Mouse (Mus musculus) small intestine, adult 2 months (tissue): ENCODE results near the gene Fzd2.

Experiments
- CTCF ChIP-seq: fragments of 200-500 bp; IDR thresholded peaks from 2 replicates; pipeline ENCODE4 v1.5.1; 2012; ENCODE audit warnings: low read depth, mild to moderate bottlenecking, control low read depth, inconsistent platforms, low read length, moderate library complexity, mixed read lengths; ENCODE audit not compliant: insufficient replicate concordance, insufficient read length; ENCODE audit errors: extremely low read depth
- POLR2A ChIP-seq: fragments of 200-500 bp; IDR thresholded peaks from 2 replicates; pipeline ENCODE4 v1.6.1; 2012; ENCODE audit warnings: low read depth, mild to moderate bottlenecking, control low read depth, inconsistent platforms, low read length, moderate library complexity

GRCm38 (mm10) chr11:102633379-102633778, 29.2 kb downstream of the Fzd2 start:
- no peak for TF ChIP-seq CTCF
- TF ChIP-seq POLR2A: no peak
